Mouse (Mus musculus) left cerebral cortex, adult 18-20 months (tissue): ENCODE measurements around the gene Smim6. TPM values are rescaled to one million over a fixed set of nuclear protein-coding genes. Genes with fewer than 3 reads are reported as not detected.

Source experiments
- DNase-seq, 2 experiments: peaks; one replicate each; pipeline ENCODE4 v3.0.0; 2021 to 2022; ENCODE audit warnings: low spot score in 2 of 2, mixed read lengths in 1 of 2
- total RNA-seq, 2 experiments: library from RNA; stranded (reverse); gene quantifications; 2 replicates each; pipeline ENCODE4 v1.2.3; 2021

The Smim6 gene
- total RNA-seq, 2 experiments from 2014 or later: not detected

GRCm38 (mm10) chr11:115900561-115901337 is 11.1 kb upstream of the Smim6 start:
- DNase-seq: no peak

GRCm38 (mm10) chr11:115901338-115902161 is 10.3 kb upstream of the Smim6 start:
- DNase-seq: no peak

GRCm38 (mm10) chr11:115902177-115902576 is 9.6 kb upstream of the Smim6 start:
- no peak for DNase-seq

GRCm38 (mm10) chr11:115902831-115903230 is 9.0 kb upstream of the Smim6 start:
- DNase-seq: no peak

- no peak for DNase-seq
Measured at GRCm38 (mm10) chr11:115903384-115904230, 8.2 kb upstream of the Smim6 start.

- no peak for DNase-seq
Measured at GRCm38 (mm10) chr11:115904231-115904955, 7.4 kb upstream of the Smim6 start.

GRCm38 (mm10) chr11:115904956-115905790 is 6.6 kb upstream of the Smim6 start:
- peak; percentile 27 to 39 for DNase-seq

- DNase-seq: no peak
Measured at GRCm38 (mm10) chr11:115906116-115906515, 5.7 kb upstream of the Smim6 start.

- no peak for DNase-seq
Measured at GRCm38 (mm10) chr11:115906521-115906920, 5.3 kb upstream of the Smim6 start.

GRCm38 (mm10) chr11:115911134-115911561 is 669 bp upstream of the Smim6 start:
- no peak for DNase-seq

GRCm38 (mm10) chr11:115916579-115916978 is 4.8 kb downstream of the Smim6 start:
- DNase-seq: no peak

GRCm38 (mm10) chr11:115918637-115919036 is 6.8 kb downstream of the Smim6 start:
- DNase-seq: no peak

- DNase-seq: no peak
Measured at GRCm38 (mm10) chr11:115919073-115919472, 7.3 kb downstream of the Smim6 start.

- DNase-seq: peak; percentile 45 to 58
Measured at GRCm38 (mm10) chr11:115920110-115920818, 8.4 kb downstream of the Smim6 start.

GRCm38 (mm10) chr11:115921986-115922385 is 10.2 kb downstream of the Smim6 start:
- no peak for DNase-seq

GRCm38 (mm10) chr11:115929031-115929430 is 17.2 kb downstream of the Smim6 start:
- no peak for DNase-seq

GRCm38 (mm10) chr11:115929818-115930217 is 18.0 kb downstream of the Smim6 start:
- DNase-seq: no peak

- no peak for DNase-seq
Measured at GRCm38 (mm10) chr11:115931235-115931634, 19.4 kb downstream of the Smim6 start.
